Mouse (Mus musculus) myocyte (in vitro differentiated cells): ENCODE data around the gene Klhl8. TPM values are rescaled to one million over a fixed set of nuclear protein-coding genes. Genes with fewer than 3 reads are reported as not detected.

Source experiments
- H3K27me3 ChIP-seq: one replicate; pipeline ENCODE4 v1.6.1; 2011; ENCODE audit not compliant: control insufficient read depth, insufficient read depth, insufficient read length
- H3K36me3 ChIP-seq: one replicate; pipeline ENCODE4 v1.6.1; 2011; ENCODE audit not compliant: control insufficient read depth, insufficient read depth
- H3K4me2 ChIP-seq: one replicate; pipeline ENCODE4 v1.6.1; 2011; ENCODE audit warnings: low read depth, control low read depth
- H3K4me3 ChIP-seq: one replicate; pipeline ENCODE4 v1.5.1; 2011; ENCODE audit warnings: mild to moderate bottlenecking, control low read depth, moderate library complexity
- H3K79me2 ChIP-seq: one replicate; pipeline ENCODE4 v1.6.1; 2011; ENCODE audit not compliant: control insufficient read depth, insufficient read depth
- H3ac ChIP-seq: one replicate; pipeline ENCODE4 v1.6.1; 2011; ENCODE audit not compliant: control insufficient read depth, insufficient read length
- CEBPB ChIP-seq: IDR thresholded peaks from 2 replicates; pipeline ENCODE4 v1.6.1; 2011; ENCODE audit warnings: mild to moderate bottlenecking, moderate library complexity; ENCODE audit not compliant: poor library complexity, insufficient read depth, severe bottlenecking
- E2F4 ChIP-seq: IDR thresholded peaks from one replicate; pipeline ENCODE4 v1.6.1; 2011; ENCODE audit warnings: mild to moderate bottlenecking, control low read depth, moderate library complexity; ENCODE audit not compliant: insufficient read depth
- MAX ChIP-seq: IDR thresholded peaks from one replicate; pipeline ENCODE4 v1.6.1; 2011; ENCODE audit warnings: low read depth, mild to moderate bottlenecking, control low read depth
- MYOD1 ChIP-seq, 3 experiments: IDR thresholded peaks; one replicate each; pipeline ENCODE4 v1.6.1; 2011; ENCODE audit warnings: control low read depth in 2 of 3, low read depth in 2 of 3, mild to moderate bottlenecking in 2 of 3, moderate library complexity in 1 of 3; ENCODE audit not compliant: insufficient read length in 2 of 3, control insufficient read depth in 1 of 3
- MYOG ChIP-seq, 3 experiments: IDR thresholded peaks; one replicate each; pipeline ENCODE4 v1.6.1; 2011; ENCODE audit warnings: control low read depth in 2 of 3, low read depth in 2 of 3, mild to moderate bottlenecking in 2 of 3; ENCODE audit not compliant: insufficient read length in 2 of 3, control insufficient read depth in 1 of 3, insufficient read depth in 1 of 3
- POLR2A ChIP-seq: IDR thresholded peaks from one replicate; pipeline ENCODE4 v1.6.1; 2011; ENCODE audit warnings: low read depth, mild to moderate bottlenecking, control low read depth, moderate library complexity; ENCODE audit not compliant: insufficient read length
- POLR2AphosphoS2 ChIP-seq: IDR thresholded peaks from one replicate; pipeline ENCODE4 v1.6.1; 2011; ENCODE audit warnings: low read depth, control low read depth; ENCODE audit not compliant: insufficient read length
- REST ChIP-seq: IDR thresholded peaks from one replicate; pipeline ENCODE4 v1.6.1; 2011; ENCODE audit warnings: mild to moderate bottlenecking, control low read depth, moderate library complexity; ENCODE audit not compliant: insufficient read depth, insufficient read length
- SRF ChIP-seq: IDR thresholded peaks from one replicate; pipeline ENCODE4 v1.6.1; 2011; ENCODE audit warnings: low read depth; ENCODE audit not compliant: control insufficient read depth, insufficient read length
- TCF12 ChIP-seq: IDR thresholded peaks from one replicate; pipeline ENCODE4 v1.6.1; 2011; ENCODE audit warnings: mild to moderate bottlenecking, control low read depth; ENCODE audit not compliant: poor library complexity, insufficient read depth, severe bottlenecking
- TCF3 ChIP-seq: IDR thresholded peaks from one replicate; pipeline ENCODE4 v1.6.1; 2011; ENCODE audit warnings: low read depth, control low read depth; ENCODE audit not compliant: insufficient read length
- USF1 ChIP-seq: IDR thresholded peaks from one replicate; pipeline ENCODE4 v1.6.1; 2011; ENCODE audit warnings: low read depth, mild to moderate bottlenecking, control low read depth, moderate library complexity
- polyA plus RNA-seq: library from polyadenylated mRNA; unstranded; fragments of >200 nt; fragmentation: generic; extraction: Trizol; gene quantifications from one replicate; pipeline ENCODE4 v1.2.1, GENCODE M21; 2012; ENCODE audit warnings: missing spikeins

The Klhl8 gene
- polyA plus RNA-seq, 1 experiment = 7.2 TPM

DNA sequence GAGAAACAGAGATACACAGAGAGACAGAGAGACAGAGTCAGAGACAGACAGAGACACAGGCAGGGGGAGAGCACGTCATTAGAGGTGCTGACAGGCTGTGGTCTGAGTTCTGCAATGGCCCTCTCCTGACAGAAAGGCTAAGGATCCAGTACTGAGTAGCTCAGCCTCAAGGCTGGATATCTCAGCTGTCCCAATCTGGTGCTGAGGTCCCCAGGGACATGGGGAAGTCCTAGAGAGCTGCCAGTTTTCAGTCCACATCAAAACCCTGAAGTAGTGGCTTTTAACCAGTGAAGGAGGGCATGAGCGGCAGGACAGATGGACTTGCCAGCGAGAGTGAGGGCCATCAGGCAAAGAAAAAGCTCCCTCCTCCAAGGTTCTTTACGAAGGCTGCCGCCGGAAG, 12.0 kb upstream of the Klhl8 start:
- Histone ChIP-seq H3ac (no peak overlapping the region), H3K27me3 (no peaks in the 10 kb centered on the region), H3K36me3 (no peaks in the 10 kb centered on the region), H3K4me3 (no peak overlapping the region), H3K79me2 (no peaks in the 10 kb centered on the region), H3K4me2 (no peak overlapping the region)
- TF ChIP-seq MAX = no peak
- TF ChIP-seq POLR2AphosphoS2 = no peak
- no peak for TF ChIP-seq MYOD1 (IDR thresholded peaks at IDR 0.05; ENCODE audit: control insufficient read depth in 1 of 3, insufficient read length in 2 of 3, low read depth in 2 of 3)
- no peak for TF ChIP-seq POLR2A
- no peak for TF ChIP-seq TCF3
- TF ChIP-seq TCF12 = no peak

- no peak for TF ChIP-seq MAX
- TF ChIP-seq TCF3 = no peak
- no peak for TF ChIP-seq POLR2AphosphoS2
- no peak for TF ChIP-seq USF1
- no peak for TF ChIP-seq POLR2A
- no peak for TF ChIP-seq E2F4
- no peak for TF ChIP-seq MYOG (IDR thresholded peaks at IDR 0.05; ENCODE audit: control insufficient read depth in 1 of 3, insufficient read depth in 1 of 3, insufficient read length in 2 of 3, low read depth in 2 of 3)
- TF ChIP-seq TCF12 = no peak
- no peak for TF ChIP-seq REST
- TF ChIP-seq CEBPB = no peak
- TF ChIP-seq MYOD1 (IDR thresholded peaks at IDR 0.05; ENCODE audit: control insufficient read depth in 1 of 3, insufficient read length in 2 of 3, low read depth in 2 of 3) = no peak
- TF ChIP-seq SRF = no peak
- Histone ChIP-seq H3K4me2 (no peak overlapping the region), H3K79me2 (no peaks in the 10 kb centered on the region), H3K4me3 (no peak overlapping the region), H3K36me3 (no peaks in the 10 kb centered on the region), H3K27me3 (no peaks in the 10 kb centered on the region), H3ac (no peak overlapping the region)
Observed at GRCm38 (mm10) chr5:103922436-103922835, 11.4 kb upstream of the Klhl8 start.

DNA sequence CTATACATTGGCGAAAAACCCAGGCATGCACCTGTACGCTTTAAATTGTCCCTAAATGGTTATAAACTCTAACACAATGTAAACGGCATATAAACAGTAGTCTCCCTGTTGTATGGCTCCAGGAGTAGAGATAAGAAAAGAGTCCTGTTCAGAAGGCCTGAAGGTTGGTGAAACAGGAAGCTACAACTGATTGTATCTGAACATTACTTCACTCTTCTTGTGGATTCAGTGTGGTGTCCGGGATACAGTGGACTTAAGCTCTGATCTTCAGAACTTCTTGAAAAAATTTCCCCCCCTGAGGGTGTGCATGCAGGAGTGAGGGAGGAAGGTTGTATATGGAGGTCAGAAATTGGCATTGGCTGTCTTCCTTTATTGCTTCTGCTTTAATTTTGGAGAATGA, 8.4 kb upstream of the Klhl8 start:
- H3K4me3 ChIP-seq = no peak overlapping the region
- TF ChIP-seq E2F4 = no peak
- TF ChIP-seq MAX = no peak
- no peak for TF ChIP-seq POLR2AphosphoS2
- TF ChIP-seq MYOD1 (IDR thresholded peaks at IDR 0.05; ENCODE audit: control insufficient read depth in 1 of 3, insufficient read length in 2 of 3, low read depth in 2 of 3) = no peak
- no peak for TF ChIP-seq TCF3
- no peak for TF ChIP-seq CEBPB
- no peak for TF ChIP-seq USF1
- TF ChIP-seq SRF = no peak
- no peak for TF ChIP-seq POLR2A
- no peak for TF ChIP-seq REST
- no peak for TF ChIP-seq MYOG (IDR thresholded peaks at IDR 0.05; ENCODE audit: control insufficient read depth in 1 of 3, insufficient read depth in 1 of 3, insufficient read length in 2 of 3, low read depth in 2 of 3)
- TF ChIP-seq TCF12 = no peak
- peaks cover 5% of the 10 kb centered on the region for H3K27me3 ChIP-seq
- no peak overlapping the region for H3K4me2 ChIP-seq
- no peaks in the 10 kb centered on the region for H3K79me2 ChIP-seq
- H3ac ChIP-seq = no peak overlapping the region
- no peaks in the 10 kb centered on the region for H3K36me3 ChIP-seq

DNA sequence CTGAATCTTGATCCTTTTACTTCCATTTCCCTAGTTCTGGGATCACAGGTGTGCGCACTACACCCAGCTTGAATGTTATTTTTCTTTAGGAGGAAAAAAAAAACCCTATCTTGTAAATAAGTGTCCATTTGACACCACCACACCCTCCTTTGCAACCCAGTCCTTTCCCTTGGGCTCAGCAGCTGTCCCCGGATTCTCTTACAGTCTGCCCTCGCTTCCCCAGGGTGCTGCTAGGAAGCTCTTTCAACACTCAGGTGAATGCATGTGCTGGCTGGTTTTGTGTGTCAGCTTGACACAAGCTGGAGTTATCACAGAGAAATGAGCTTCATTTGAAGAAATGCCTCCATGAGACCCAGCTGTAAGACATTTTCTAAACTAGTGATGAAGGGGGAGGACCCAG, 7.2 kb upstream of the Klhl8 start:
- Histone ChIP-seq H3K4me3 (no peak overlapping the region), H3K79me2 (no peaks in the 10 kb centered on the region), H3K27me3 (peaks cover 5% of the 10 kb centered on the region), H3ac (no peak overlapping the region), H3K4me2 (no peak overlapping the region), H3K36me3 (no peaks in the 10 kb centered on the region)
- TF ChIP-seq POLR2A (no peak), MYOG (IDR thresholded peaks at IDR 0.05; ENCODE audit: control insufficient read depth in 1 of 3, insufficient read depth in 1 of 3, insufficient read length in 2 of 3, low read depth in 2 of 3) (peak in 1 of 3 experiments; percentile 76), USF1 (no peak), TCF12 (peak; percentile 25), MYOD1 (IDR thresholded peaks at IDR 0.05; ENCODE audit: control insufficient read depth in 1 of 3, insufficient read length in 2 of 3, low read depth in 2 of 3) (peak in 1 of 3 experiments; percentile 64)

DNA sequence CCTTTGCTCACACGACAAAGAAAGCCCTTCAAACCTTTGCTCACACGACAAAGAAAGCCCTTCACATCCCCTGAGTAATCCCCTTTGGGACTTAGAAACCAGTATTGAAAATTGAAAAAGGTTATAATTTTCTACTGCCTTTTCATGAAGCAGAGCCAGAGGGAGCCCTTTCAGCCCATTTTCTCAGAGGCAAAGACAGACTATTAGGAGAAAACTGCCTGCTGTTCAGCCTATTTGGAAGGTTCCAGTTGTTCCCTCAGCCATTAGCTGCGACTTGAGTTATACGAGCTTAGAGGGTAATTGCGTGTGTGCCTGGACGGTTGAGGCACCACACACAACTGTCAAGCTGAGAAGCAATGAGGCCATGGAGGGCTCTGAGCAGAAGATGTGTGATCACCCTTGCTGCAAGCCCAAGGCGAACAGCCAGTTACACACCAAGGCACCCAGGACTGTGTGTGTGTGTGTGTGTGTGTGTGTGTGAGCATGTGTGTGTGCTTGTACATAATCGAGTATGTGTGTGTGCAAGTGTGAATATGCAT, 6.4 kb upstream of the Klhl8 start:
- TF ChIP-seq CEBPB (no peak), POLR2AphosphoS2 (no peak), POLR2A (no peak), MAX (no peak), USF1 (no peak), REST (no peak), E2F4 (no peak), MYOD1 (IDR thresholded peaks at IDR 0.05; ENCODE audit: control insufficient read depth in 1 of 3, insufficient read length in 2 of 3, low read depth in 2 of 3) (no peak), TCF12 (no peak)
- H3K27me3 ChIP-seq = peaks cover 14% of the 10 kb centered on the region
- no peaks in the 10 kb centered on the region for H3K36me3 ChIP-seq

More for the DNA sequence above, 6.4 kb upstream of the Klhl8 start:
- H3K79me2 ChIP-seq = no peaks in the 10 kb centered on the region
- H3K4me3 ChIP-seq = no peak overlapping the region
- H3K4me2 ChIP-seq = no peak overlapping the region
- H3ac ChIP-seq = no peak overlapping the region
